15 mouse cellular contexts compared by ENCODE assay signal in genomic region chr17:24777073-24777472, GRCm38 (mm10). TPM values are rescaled to one million over a fixed set of nuclear protein-coding genes. Genes with fewer than 3 reads are reported as not detected.
"Had no signal": no experiment of that assay in that cellular context is flagged by ENCODE, and none has a peak within 500 bp of the region (broad histone marks: within the 10 kb centered on the region; RNA-seq: fewer than 3 reads in every experiment).

No protein-coding gene starts in this region.

- H3K27ac ChIP-seq: limb, embryonic 13.5 days; liver, embryonic 14.5 days; macrophage; midbrain, embryonic 15.5 days; neural tube, embryonic 12.5 days had no signal

- ATAC-seq: intestine, embryonic 16.5 days; midbrain, embryonic 15.5 days had no signal

- H3K36me3 ChIP-seq: limb, embryonic 13.5 days; midbrain, embryonic 15.5 days; neural tube, embryonic 12.5 days had no signal

- H3K27me3 ChIP-seq: limb, embryonic 13.5 days; midbrain, embryonic 15.5 days; neural tube, embryonic 12.5 days had no signal

- H3K9ac ChIP-seq: limb, embryonic 13.5 days; liver, embryonic 14.5 days; midbrain, embryonic 15.5 days; neural tube, embryonic 12.5 days had no signal

- DNase-seq: kidney, adult 8-10 months; kidney, postnatal 36 days; left cerebral cortex, postnatal 4 days; retina, postnatal 1 day; right cerebral cortex, postnatal 14 days; thymus, postnatal 36 days had no signal

- H3K4me2 ChIP-seq: limb, embryonic 13.5 days; midbrain, embryonic 11.5 days; midbrain, embryonic 15.5 days; neural tube, embryonic 12.5 days had no signal

- H3K9me3 ChIP-seq: midbrain, embryonic 15.5 days; neural tube, embryonic 12.5 days had no signal

- H3K4me3 ChIP-seq: limb, embryonic 13.5 days; megakaryocyte, embryonic 14.5 days; midbrain, embryonic 15.5 days; neural tube, embryonic 12.5 days had no signal

- H3K4me1 ChIP-seq: limb, embryonic 13.5 days; midbrain, embryonic 15.5 days; neural tube, embryonic 12.5 days had no signal

RNA-seq across cellular contexts. Expression of gene Hs3st6, which starts 24.3 kb away (rescaled TPM):
- polyA plus RNA-seq: macrophage had no signal

RNA-seq across cellular contexts. Expression of gene Meiob, which starts 27.0 kb away (rescaled TPM):
- polyA plus RNA-seq: intestine, embryonic 16.5 days; limb, embryonic 13.5 days; macrophage; midbrain, embryonic 11.5 days; midbrain, embryonic 15.5 days; neural tube, embryonic 12.5 days had no signal

RNA-seq across cellular contexts. Expression of gene Rpl3l, which starts 49.5 kb away (rescaled TPM):
- polyA plus RNA-seq: intestine, embryonic 16.5 days; limb, embryonic 13.5 days; liver, adult 2 months; macrophage; midbrain, embryonic 11.5 days; midbrain, embryonic 15.5 days; neural tube, embryonic 12.5 days had no signal
